Mouse (Mus musculus): ENCODE results near the gene Zfp488. TPM values are rescaled to one million over a fixed set of nuclear protein-coding genes. Genes with fewer than 3 reads are reported as not detected.

Gene Zfp488
- not detected in 2 replicates for polyA plus RNA-seq (2012; rRNA removed)

GRCm38 (mm10) chr14:33978604-33979059, at the start of gene Zfp488:
Gene Zfp488, minus strand, starts transcription at chr14:33978764.
- WGBS: 3% methylated on average over 25 of the region's 25 CpGs
- no peak for DNase-seq (ENCODE audit: low read depth, low spot score)

- WGBS: 67% methylated on average over 2 of the region's 2 CpGs
- DNase-seq (ENCODE audit: low read depth, low spot score): no peak
Observed at GRCm38 (mm10) chr14:34026710-34027109, 48.1 kb upstream of the Zfp488 start.

GRCm38 (mm10) chr14:34016938-34017337, 38.4 kb upstream of the Zfp488 start:
- DNase-seq (ENCODE audit: low read depth, low spot score): no peak
- WGBS: 79% methylated on average over 2 of the region's 2 CpGs

- DNase-seq (ENCODE audit: low read depth, low spot score): no peak
- 92% methylated on average over 4 of the region's 4 CpGs for WGBS
Observed at GRCm38 (mm10) chr14:34016381-34016780, 37.8 kb upstream of the Zfp488 start, which contains the start of gene Gm5460. Gene Gm5460, plus strand, starts transcription at chr14:34016758.

- no peak for DNase-seq (ENCODE audit: low read depth, low spot score)
- 85% methylated on average over 3 of the region's 3 CpGs for WGBS
Observed at GRCm38 (mm10) chr14:34015063-34015462, 36.5 kb upstream of the Zfp488 start, which contains the start of gene Gm30083. Gene Gm30083, minus strand, starts transcription at chr14:34015182.

GRCm38 (mm10) chr14:34002358-34002757, 23.8 kb upstream of the Zfp488 start:
- WGBS: 86% methylated on average over 5 of the region's 5 CpGs
- DNase-seq (ENCODE audit: low read depth, low spot score): no peak

GRCm38 (mm10) chr14:34001445-34001844, 22.9 kb upstream of the Zfp488 start:
- no peak for DNase-seq (ENCODE audit: low read depth, low spot score)

GRCm38 (mm10) chr14:34000076-34000475, 21.5 kb upstream of the Zfp488 start:
- DNase-seq (ENCODE audit: low read depth, low spot score): no peak

GRCm38 (mm10) chr14:33997427-33997826, 18.9 kb upstream of the Zfp488 start:
- 57% methylated on average over 6 of the region's 6 CpGs for WGBS
- no peak for DNase-seq (ENCODE audit: low read depth, low spot score)

- WGBS: 82% methylated on average over 6 of the region's 6 CpGs
- no peak for DNase-seq (ENCODE audit: low read depth, low spot score)
Observed at GRCm38 (mm10) chr14:33993521-33994289, 15.1 kb upstream of the Zfp488 start.

GRCm38 (mm10) chr14:33993051-33993450, 14.5 kb upstream of the Zfp488 start:
- no peak for DNase-seq (ENCODE audit: low read depth, low spot score)
- WGBS: 91% methylated on average over 9 of the region's 9 CpGs

GRCm38 (mm10) chr14:33991971-33992370, 13.4 kb upstream of the Zfp488 start:
- WGBS: 69% methylated on average over 4 of the region's 4 CpGs
- no peak for DNase-seq (ENCODE audit: low read depth, low spot score)

- WGBS: 48% methylated on average over 3 of the region's 3 CpGs
Observed at GRCm38 (mm10) chr14:33989201-33989600, 10.6 kb upstream of the Zfp488 start.

GRCm38 (mm10) chr14:33977748-33978147, 816 bp downstream of the Zfp488 start:
- DNase-seq (ENCODE audit: low read depth, low spot score): no peak
- WGBS: 31% methylated on average over 7 of the region's 7 CpGs

More at GRCm38 (mm10) chr14:33989201-33989600, 10.6 kb upstream of the Zfp488 start:
- DNase-seq (ENCODE audit: low read depth, low spot score): no peak

- no peak for DNase-seq (ENCODE audit: low read depth, low spot score)
- WGBS: 66% methylated on average over 5 of the region's 5 CpGs
Observed at GRCm38 (mm10) chr14:33974752-33975151, 3.8 kb downstream of the Zfp488 start.

GRCm38 (mm10) chr14:33972679-33973078, 5.9 kb downstream of the Zfp488 start:
- DNase-seq (ENCODE audit: low read depth, low spot score): no peak
- 44% methylated on average over 7 of the region's 7 CpGs for WGBS

- DNase-seq (ENCODE audit: low read depth, low spot score): no peak
- 58% methylated on average over 7 of the region's 7 CpGs for WGBS
Observed at GRCm38 (mm10) chr14:33965675-33966074, 12.9 kb downstream of the Zfp488 start.

- peak; percentile 8 for DNase-seq (ENCODE audit: low read depth, low spot score)
- WGBS: 14% methylated on average over 9 of the region's 9 CpGs
Observed at GRCm38 (mm10) chr14:33959341-33959740, 19.2 kb downstream of the Zfp488 start.

- no peak for DNase-seq (ENCODE audit: low read depth, low spot score)
- 63% methylated on average over 3 of the region's 3 CpGs for WGBS
Observed at GRCm38 (mm10) chr14:33958841-33959240, 19.7 kb downstream of the Zfp488 start.

GRCm38 (mm10) chr14:33958186-33958585, 20.4 kb downstream of the Zfp488 start:
- no peak for DNase-seq (ENCODE audit: low read depth, low spot score)
- whole genome bisulfite sequencing: 82% methylated on average over 4 of the region's 4 CpGs

GRCm38 (mm10) chr14:33956055-33956454, 22.5 kb downstream of the Zfp488 start:
- 72% methylated on average over 13 of the region's 13 CpGs for WGBS
- no peak for DNase-seq (ENCODE audit: low read depth, low spot score)
